11 mouse cellular contexts compared by ENCODE assay signal in genomic region chr12:117479680-117480079, GRCm38 (mm10). TPM values are rescaled to one million over a fixed set of nuclear protein-coding genes. Genes with fewer than 3 reads are reported as not detected.
A peak's percentile ranks its signal among the peaks of the same experiment; 100 is the strongest.
DNase-seq lines count a peak whose midpoint lies in the region; ATAC-seq and TF ChIP-seq lines count a peak whose summit lies in the region.
"Had no signal": no experiment of that assay in that cellular context is flagged by ENCODE, and none has a peak within 500 bp of the region (broad histone marks: within the 10 kb centered on the region; RNA-seq: fewer than 3 reads in every experiment).

No protein-coding gene starts in this region.

- H3K4me1 ChIP-seq in heart, embryonic 16.5 days (ENCODE audit: control insufficient read depth, insufficient read depth, low read length) = peaks cover 17% of the 10 kb centered on the region
- no peaks in the 10 kb centered on the region for H3K4me1 ChIP-seq in stomach, embryonic 15.5 days
- H3K4me1 ChIP-seq in stomach, postnatal 0 days (replicated peaks; ENCODE audit: control insufficient read depth, insufficient read depth) = no peaks in the 10 kb centered on the region
- H3K4me1 ChIP-seq in stomach, embryonic 16.5 days (ENCODE audit: control insufficient read depth, insufficient read depth, low read length) = no peaks in the 10 kb centered on the region
- H3K4me1 ChIP-seq: forebrain, embryonic 15.5 days had no signal

- H3K4me3 ChIP-seq in heart, embryonic 16.5 days (ENCODE audit: low read length) = no peak overlapping the region
- no peak overlapping the region for H3K4me3 ChIP-seq in stomach, embryonic 15.5 days (replicated peaks)
- no peak overlapping the region for H3K4me3 ChIP-seq in stomach, postnatal 0 days (ENCODE audit: low read depth, low read length)
- no peak overlapping the region for H3K4me3 ChIP-seq in stomach, embryonic 16.5 days (replicated peaks; ENCODE audit: low read length)
- H3K4me3 ChIP-seq: forebrain, embryonic 15.5 days had no signal

- H3K4me2 ChIP-seq in heart, embryonic 16.5 days (ENCODE audit: low read depth, low read length) = no peak overlapping the region
- H3K4me2 ChIP-seq in stomach, embryonic 15.5 days = no peak overlapping the region
- no peak overlapping the region for H3K4me2 ChIP-seq in stomach, postnatal 0 days (replicated peaks; ENCODE audit: low read depth)
- H3K4me2 ChIP-seq in stomach, embryonic 16.5 days (ENCODE audit: low read depth, low read length) = no peak overlapping the region
- H3K4me2 ChIP-seq: forebrain, embryonic 15.5 days had no signal

- TF ChIP-seq EP300 in stomach, postnatal 0 days (optimal IDR thresholded peaks at IDR 0.05) = no peak

- ATAC-seq in heart, embryonic 16.5 days (replicated peaks; ENCODE audit: extremely low read depth, insufficient read depth, low FRiP score) = peak; percentile 30
- ATAC-seq in stomach, embryonic 15.5 days (ENCODE audit: insufficient read depth, low FRiP score, low read depth) = peak; percentile 15; the same call in 1 of the 2 replicates
- ATAC-seq in stomach, postnatal 0 days (ENCODE audit: low FRiP score, low TSS enrichment) = no peak; the same call in 1 of the 2 replicates
- 0 out of 2 replicates have a peak, but pooled peaks have one; percentile 38 for ATAC-seq in stomach, embryonic 16.5 days (ENCODE audit: insufficient read depth, low FRiP score)
- ATAC-seq: forebrain, embryonic 15.5 days; inflammation-experienced regulatory T-cells, adult 6 months had no signal

- 31% methylated on average over 7 of the region's 7 CpGs for WGBS in heart, embryonic 16.5 days
- WGBS in stomach, embryonic 15.5 days = 55% methylated on average over 7 of the region's 7 CpGs
- 54% methylated on average over 7 of the region's 7 CpGs for WGBS in stomach, postnatal 0 days
- 71% methylated on average over 7 of the region's 7 CpGs for WGBS in stomach, embryonic 16.5 days

- no peak overlapping the region for H3K27ac ChIP-seq in heart, embryonic 16.5 days (ENCODE audit: low read length)
- no peak overlapping the region for H3K27ac ChIP-seq in stomach, embryonic 15.5 days
- H3K27ac ChIP-seq in stomach, postnatal 0 days (replicated peaks) = no peak overlapping the region
- H3K27ac ChIP-seq in stomach, embryonic 16.5 days (ENCODE audit: low read length) = no peak overlapping the region
- H3K27ac ChIP-seq: forebrain, embryonic 15.5 days had no signal

- H3K27me3 ChIP-seq in heart, embryonic 16.5 days (ENCODE audit: control insufficient read depth, insufficient read depth, low read length) = no peaks in the 10 kb centered on the region
- H3K27me3 ChIP-seq in stomach, embryonic 15.5 days (replicated peaks) = no peaks in the 10 kb centered on the region
- no peaks in the 10 kb centered on the region for H3K27me3 ChIP-seq in stomach, postnatal 0 days (ENCODE audit: control insufficient read depth, insufficient read depth, low read length)
- no peaks in the 10 kb centered on the region for H3K27me3 ChIP-seq in stomach, embryonic 16.5 days (ENCODE audit: control insufficient read depth, insufficient read depth, low read length)
- H3K27me3 ChIP-seq: forebrain, embryonic 15.5 days had no signal

- peak; percentile 22 for DNase-seq in adrenal gland, adult 8-10 months
- DNase-seq in adrenal gland, postnatal 4 days (ENCODE audit: low spot score in 2 of 2) = no peak
- no peak for DNase-seq in heart, adult 11 months
- no peak for DNase-seq in stomach, postnatal 0 days (ENCODE audit: low spot score)
- DNase-seq in gastrocnemius, adult 18-20 months (ENCODE audit: low spot score) = no peak
- DNase-seq: gastrocnemius, postnatal 36 days had no signal

- no peaks in the 10 kb centered on the region for H3K36me3 ChIP-seq in heart, embryonic 16.5 days (ENCODE audit: control insufficient read depth, insufficient read depth)
- H3K36me3 ChIP-seq in stomach, embryonic 15.5 days = no peaks in the 10 kb centered on the region
- no peaks in the 10 kb centered on the region for H3K36me3 ChIP-seq in stomach, postnatal 0 days (ENCODE audit: control insufficient read depth, insufficient read depth, low read length)
- no peaks in the 10 kb centered on the region for H3K36me3 ChIP-seq in stomach, embryonic 16.5 days (ENCODE audit: control insufficient read depth, insufficient read depth, low read length)
- H3K36me3 ChIP-seq: forebrain, embryonic 15.5 days had no signal

- no peak for TF ChIP-seq CTCF in stomach, postnatal 0 days (IDR thresholded peaks at IDR 0.05; ENCODE audit: low read depth)

- no peaks in the 10 kb centered on the region for H3K9me3 ChIP-seq in heart, embryonic 16.5 days (replicated peaks; ENCODE audit: control insufficient read depth, low read length)
- no peaks in the 10 kb centered on the region for H3K9me3 ChIP-seq in stomach, embryonic 15.5 days
- H3K9me3 ChIP-seq in stomach, postnatal 0 days (ENCODE audit: control insufficient read depth, low read length) = no peaks in the 10 kb centered on the region
- no peaks in the 10 kb centered on the region for H3K9me3 ChIP-seq in stomach, embryonic 16.5 days (replicated peaks; ENCODE audit: control insufficient read depth, low read length)
- H3K9me3 ChIP-seq: forebrain, embryonic 15.5 days had no signal

- no peak overlapping the region for H3K9ac ChIP-seq in heart, embryonic 16.5 days (ENCODE audit: low read length)
- H3K9ac ChIP-seq in stomach, embryonic 15.5 days = no peak overlapping the region
- H3K9ac ChIP-seq in stomach, postnatal 0 days (ENCODE audit: low read length) = no peak overlapping the region
- no peak overlapping the region for H3K9ac ChIP-seq in stomach, embryonic 16.5 days (ENCODE audit: low read length)
- H3K9ac ChIP-seq: forebrain, embryonic 15.5 days had no signal

RNA-seq across cellular contexts. Expression of gene Rapgef5, which starts 36.6 kb away (rescaled TPM):
- total RNA-seq in adrenal gland, adult 8-10 months (2022) = 10 to 100 TPM; 34.3 to 45.7 (median 42.5) TPM
- total RNA-seq in adrenal gland, postnatal 4 days (2021) = 10 to 100 TPM; 44.2 to 48.3 TPM
- polyA plus RNA-seq in heart, embryonic 16.5 days (2015; fragmentation: Nextera tagmentation; extraction: Ambion mirVana) = 15.2 and 16.6 TPM in 2 replicates
- 10.4 and 10.9 TPM in 2 replicates for polyA plus RNA-seq in stomach, embryonic 15.5 days (2015; fragmentation: Nextera tagmentation; extraction: Ambion mirVana)
- 4.3 and 5.6 TPM in 2 replicates for polyA plus RNA-seq in stomach, postnatal 0 days (2015; fragmentation: Nextera tagmentation; extraction: Ambion mirVana)
- polyA plus RNA-seq in stomach, embryonic 16.5 days (2015; fragmentation: Nextera tagmentation; extraction: Ambion mirVana) = 8.3 and 8.6 TPM in 2 replicates
- 1 to 10 TPM; 3.7 to 4.6 TPM for total RNA-seq in gastrocnemius, adult 18-20 months (2021)
